Mouse (Mus musculus): Measurements from ENCODE around the gene Prdm16. TPM values are rescaled to one million over a fixed set of nuclear protein-coding genes. Genes with fewer than 3 reads are reported as not detected.
A peak's percentile ranks its signal among the peaks of the same experiment; 100 is the strongest.

Prdm16 gene
- polyA plus RNA-seq, 1 experiment from 2014 or later, result 17.5 TPM

- no peak for ATAC-seq (ENCODE audit: insufficient number of reproducible peaks, low FRiP score, low TSS enrichment, low read depth)
- no peak overlapping the region for H3K4me3 ChIP-seq
- no peaks in the 10 kb centered on the region for H3K9me3 ChIP-seq
- no peak overlapping the region for H3K4me2 ChIP-seq
- peaks cover 12% of the 10 kb centered on the region; the same call in 1 of the 2 replicates for H3K4me1 ChIP-seq
- 47% methylated on average over 11 of the region's 11 CpGs for WGBS
- H3K9ac ChIP-seq, result no peak overlapping the region
- 0 out of 2 replicates have a peak, but pooled peaks cover 2% of the 10 kb centered on the region for H3K27me3 ChIP-seq
- H3K27ac ChIP-seq, result no peak overlapping the region
- peaks cover 5% of the 10 kb centered on the region; the same call in 1 of the 2 replicates for H3K36me3 ChIP-seq
Observed at GRCm38 (mm10) chr4:154358816-154359215, 277.9 kb downstream of the Prdm16 start.

- Histone ChIP-seq H3K36me3 (peaks cover 5% of the 10 kb centered on the region; the same call in 1 of the 2 replicates), H3K9ac (no peak overlapping the region), H3K4me1 (peaks cover 12% of the 10 kb centered on the region; the same call in 1 of the 2 replicates), H3K4me3 (no peak overlapping the region), H3K27ac (no peak overlapping the region), H3K27me3 (no peaks in the 10 kb centered on the region), H3K4me2 (no peak overlapping the region), H3K9me3 (no peaks in the 10 kb centered on the region)
- no peak for ATAC-seq (ENCODE audit: insufficient number of reproducible peaks, low FRiP score, low TSS enrichment, low read depth)
- WGBS, result 59% methylated on average over 5 of the region's 5 CpGs
Observed at GRCm38 (mm10) chr4:154358370-154358769, 278.3 kb downstream of the Prdm16 start.

- Histone ChIP-seq H3K9ac (no peak overlapping the region), H3K4me2 (no peak overlapping the region), H3K9me3 (no peaks in the 10 kb centered on the region), H3K4me3 (no peak overlapping the region), H3K27me3 (no peaks in the 10 kb centered on the region), H3K27ac (no peak overlapping the region), H3K4me1 (peaks cover 12% of the 10 kb centered on the region; the same call in 1 of the 2 replicates), H3K36me3 (peaks cover 5% of the 10 kb centered on the region; the same call in 1 of the 2 replicates)
- ATAC-seq (ENCODE audit: insufficient number of reproducible peaks, low FRiP score, low TSS enrichment, low read depth), result no peak
- WGBS, result 93% methylated on average over 5 of the region's 5 CpGs
Observed at GRCm38 (mm10) chr4:154355408-154355807, 281.3 kb downstream of the Prdm16 start.

- no peaks in the 10 kb centered on the region for H3K9me3 ChIP-seq
- no peak overlapping the region for H3K4me2 ChIP-seq
- no peak for ATAC-seq (ENCODE audit: insufficient number of reproducible peaks, low FRiP score, low TSS enrichment, low read depth)
- peaks cover 18% of the 10 kb centered on the region for H3K4me1 ChIP-seq
- no peak overlapping the region for H3K27ac ChIP-seq
- H3K4me3 ChIP-seq, result no peak overlapping the region
- peaks cover 5% of the 10 kb centered on the region; the same call in 1 of the 2 replicates for H3K36me3 ChIP-seq
- no peaks in the 10 kb centered on the region for H3K27me3 ChIP-seq
- no peak overlapping the region for H3K9ac ChIP-seq
- WGBS, result 66% methylated on average over 13 of the region's 13 CpGs
Observed at GRCm38 (mm10) chr4:154352246-154352645, 284.4 kb downstream of the Prdm16 start.

GRCm38 (mm10) chr4:154348197-154348786, 288.4 kb downstream of the Prdm16 start:
- Histone ChIP-seq H3K27ac (0 out of 2 replicates have a peak overlapping the region, but pooled peaks have one; percentile 9), H3K4me1 (peaks cover 25% of the 10 kb centered on the region), H3K9me3 (no peaks in the 10 kb centered on the region), H3K4me3 (no peak overlapping the region), H3K27me3 (no peaks in the 10 kb centered on the region), H3K9ac (0 out of 2 replicates have a peak overlapping the region, but pooled peaks have one; percentile 2), H3K4me2 (no peak overlapping the region), H3K36me3 (0 out of 2 replicates have a peak, but pooled peaks cover 3% of the 10 kb centered on the region)
- WGBS, result 28% methylated on average over 11 of the region's 11 CpGs
- ATAC-seq (ENCODE audit: insufficient number of reproducible peaks, low FRiP score, low TSS enrichment, low read depth), result no peak

GRCm38 (mm10) chr4:154346731-154347522, 289.7 kb downstream of the Prdm16 start:
- Histone ChIP-seq H3K4me3 (no peak overlapping the region), H3K27ac (no peak overlapping the region), H3K4me2 (no peak overlapping the region), H3K36me3 (0 out of 2 replicates have a peak, but pooled peaks cover 3% of the 10 kb centered on the region), H3K27me3 (no peaks in the 10 kb centered on the region), H3K4me1 (peaks cover 25% of the 10 kb centered on the region), H3K9ac (no peak overlapping the region), H3K9me3 (no peaks in the 10 kb centered on the region)
- 30% methylated on average over 19 of the region's 19 CpGs for WGBS
- no peak for ATAC-seq (ENCODE audit: insufficient number of reproducible peaks, low FRiP score, low TSS enrichment, low read depth)

GRCm38 (mm10) chr4:154336650-154337049, 300.0 kb downstream of the Prdm16 start:
- 39% methylated on average over 10 of the region's 10 CpGs for WGBS
- Histone ChIP-seq H3K36me3 (peaks cover 17% of the 10 kb centered on the region; the same call in 1 of the 2 replicates), H3K9me3 (no peaks in the 10 kb centered on the region), H3K27me3 (peaks cover 4% of the 10 kb centered on the region; the same call in 1 of the 2 replicates), H3K27ac (0 out of 2 replicates have a peak overlapping the region, but pooled peaks have one; percentile 28), H3K4me2 (no peak overlapping the region), H3K4me3 (no peak overlapping the region), H3K9ac (no peak overlapping the region), H3K4me1 (no peaks in the 10 kb centered on the region)
- no peak for ATAC-seq (ENCODE audit: insufficient number of reproducible peaks, low FRiP score, low TSS enrichment, low read depth)

GRCm38 (mm10) chr4:154335761-154336160, 300.9 kb downstream of the Prdm16 start, which contains the start of gene B230104I21Rik:
Gene B230104I21Rik, plus strand, starts transcription at chr4:154336127.
- H3K9me3 ChIP-seq, result no peaks in the 10 kb centered on the region
- no peak within 1 kb of the TSS for H3K9ac ChIP-seq
- 61% methylated on average over 12 of the region's 12 CpGs for WGBS
- peak within 1 kb of the TSS; percentile 17 for H3K4me3 ChIP-seq
- H3K27me3 ChIP-seq, result peaks cover 4% of the 10 kb centered on the region; the same call in 1 of the 2 replicates
- H3K4me1 ChIP-seq, result peaks cover 5% of the 10 kb centered on the region
- no peak for ATAC-seq (ENCODE audit: insufficient number of reproducible peaks, low FRiP score, low TSS enrichment, low read depth)
- peak within 1 kb of the TSS; percentile 35 for H3K4me2 ChIP-seq
- peaks cover 9% of the 10 kb centered on the region; the same call in 1 of the 2 replicates for H3K36me3 ChIP-seq
- peak within 1 kb of the TSS; percentile 28; the same call in 1 of the 2 replicates for H3K27ac ChIP-seq

- 62% methylated on average over 47 of the region's 48 CpGs for whole genome bisulfite sequencing
- Histone ChIP-seq H3K27me3 (peaks cover 4% of the 10 kb centered on the region; the same call in 1 of the 2 replicates), H3K4me1 (peaks cover 9% of the 10 kb centered on the region), H3K4me3 (peak overlapping the region; percentile 17), H3K9me3 (no peaks in the 10 kb centered on the region), H3K36me3 (no peaks in the 10 kb centered on the region), H3K27ac (no peak overlapping the region), H3K4me2 (peak overlapping the region; percentile 35), H3K9ac (0 out of 2 replicates have a peak overlapping the region, but pooled peaks have one; percentile 11)
- no peak for ATAC-seq (ENCODE audit: insufficient number of reproducible peaks, low FRiP score, low TSS enrichment, low read depth)
Observed at GRCm38 (mm10) chr4:154334699-154335402, 301.8 kb downstream of the Prdm16 start.

- Histone ChIP-seq H3K9me3 (no peaks in the 10 kb centered on the region), H3K4me3 (no peak overlapping the region), H3K9ac (no peak overlapping the region), H3K4me1 (peaks cover 15% of the 10 kb centered on the region), H3K36me3 (no peaks in the 10 kb centered on the region), H3K4me2 (no peak overlapping the region), H3K27me3 (peaks cover 4% of the 10 kb centered on the region; the same call in 1 of the 2 replicates), H3K27ac (no peak overlapping the region)
- no peak for ATAC-seq (ENCODE audit: insufficient number of reproducible peaks, low FRiP score, low TSS enrichment, low read depth)
- WGBS, result 66% methylated on average over 8 of the region's 8 CpGs
Observed at GRCm38 (mm10) chr4:154333300-154333699, 303.4 kb downstream of the Prdm16 start.

- ATAC-seq (ENCODE audit: insufficient number of reproducible peaks, low FRiP score, low TSS enrichment, low read depth), result no peak
- WGBS, result 37% methylated on average over 12 of the region's 12 CpGs
- no peak overlapping the region for H3K27ac ChIP-seq
Observed at GRCm38 (mm10) chr4:154331271-154331670, 305.4 kb downstream of the Prdm16 start.

More at GRCm38 (mm10) chr4:154331271-154331670, 305.4 kb downstream of the Prdm16 start:
- Histone ChIP-seq H3K9ac (no peak overlapping the region), H3K36me3 (peaks cover 14% of the 10 kb centered on the region), H3K4me2 (no peak overlapping the region), H3K4me1 (peaks cover 15% of the 10 kb centered on the region), H3K27me3 (peaks cover 2% of the 10 kb centered on the region; the same call in 1 of the 2 replicates), H3K9me3 (no peaks in the 10 kb centered on the region), H3K4me3 (no peak overlapping the region)

All from limb, embryonic 15.5 days (tissue).